Mouse (Mus musculus) spleen, postnatal 0 days (tissue): ENCODE results near the gene Dyrk1b. TPM values are rescaled to one million over a fixed set of nuclear protein-coding genes. Genes with fewer than 3 reads are reported as not detected.

Experiments used
- polyA plus RNA-seq: library from polyadenylated mRNA; unstranded; fragments of >200 nt; fragmentation: Nextera tagmentation; extraction: Ambion mirVana; gene quantifications from 2 replicates; pipeline ENCODE4 v1.2.1, GENCODE M21; 2015

Dyrk1b gene
- polyA plus RNA-seq = 4.2 and 4.5 TPM in 2 replicates

DNA sequence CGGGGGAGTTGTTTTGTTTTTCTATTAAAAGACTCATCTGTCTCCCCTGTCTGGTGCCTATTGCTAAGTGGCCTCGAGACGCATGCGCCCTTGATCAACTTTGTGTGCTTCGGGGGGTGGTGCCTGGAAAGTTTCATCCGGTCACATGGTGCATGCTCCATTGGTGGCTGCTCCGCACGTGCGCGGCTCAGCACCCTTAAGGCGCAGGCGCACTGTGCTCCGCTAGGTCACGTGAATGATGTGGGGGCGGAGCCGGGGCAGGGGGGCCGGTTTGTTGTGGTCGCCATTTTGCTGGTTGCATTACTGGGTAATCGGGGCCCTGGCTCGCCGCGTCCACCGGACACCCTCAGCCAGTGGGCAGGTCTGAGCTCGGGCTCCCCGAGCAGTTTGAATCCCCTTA lies at the start of gene Dyrk1b:
Gene Dyrk1b (plus strand): TSS at position 242 of the 400 bp plus-strand sequence.

DNA sequence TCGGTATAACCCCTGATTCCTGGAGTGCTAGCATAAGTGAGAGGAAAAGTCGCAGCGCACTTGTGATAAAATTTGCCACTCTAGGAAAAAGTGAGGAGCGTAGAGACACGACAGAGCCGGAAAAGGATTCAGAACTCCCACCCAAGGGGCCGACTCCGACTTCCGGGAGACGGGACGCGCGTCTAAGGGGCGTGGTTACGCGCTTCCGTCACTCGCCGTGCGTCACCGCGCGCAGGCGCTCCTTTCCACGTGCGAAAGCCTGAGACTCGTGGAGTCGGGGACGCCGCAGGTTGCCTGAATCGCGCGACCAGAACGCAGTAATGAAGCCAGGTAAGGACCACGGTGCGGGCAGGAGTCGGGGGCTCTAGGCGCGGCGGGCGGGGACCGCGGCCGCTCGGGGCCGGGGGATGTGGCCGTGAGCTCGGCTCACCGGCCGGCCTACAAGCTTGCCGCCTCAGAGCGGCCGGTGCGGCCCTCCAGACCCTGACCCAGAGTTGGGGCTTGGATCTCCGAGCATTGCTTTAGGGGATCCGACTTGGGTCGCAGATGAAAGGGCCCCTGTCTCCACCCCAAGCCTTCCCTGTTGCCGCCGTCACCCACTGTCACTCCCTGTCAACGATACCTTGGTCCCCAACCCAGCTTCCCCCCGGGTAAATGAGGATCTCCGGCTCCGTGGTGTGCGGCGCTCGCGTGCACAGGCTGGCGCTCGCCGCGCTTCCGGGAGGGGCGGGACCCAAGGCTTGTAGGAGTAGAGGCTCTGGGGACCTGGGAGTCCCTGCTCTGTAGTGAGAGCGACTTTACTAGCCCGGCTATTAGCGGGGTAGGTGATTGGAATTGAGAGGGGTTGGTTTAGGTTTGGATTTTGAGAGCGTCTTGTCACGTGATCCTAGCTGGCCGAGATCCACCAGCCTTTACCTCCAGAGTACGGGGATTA lies 9.5 kb upstream of the Dyrk1b start, which contains the start of gene Fbl:
Gene Fbl (plus strand): TSS at position 222 of the 934 bp plus-strand sequence.

Other genes starting within 250 kb of the Dyrk1b start
- 8.2 and 9.0 TPM in 2 replicates for gene Zfp780b, start 200.3 kb upstream of the Dyrk1b start, polyA plus RNA-seq
- 1.5 and 1.6 TPM in 2 replicates for gene Zfp850, start 165.4 kb upstream of the Dyrk1b start, polyA plus RNA-seq
- gene Psmc4, start 129.4 kb upstream of the Dyrk1b start, polyA plus RNA-seq = 130 and 134 TPM in 2 replicates
- 0.07 and 0.08 TPM in 2 replicates for gene Fcgbp, start 108.2 kb upstream of the Dyrk1b start, polyA plus RNA-seq
- 0.02 TPM in 1 of 2 replicates, not detected in the other for gene 9530053A07Rik, start 50.0 kb upstream of the Dyrk1b start, polyA plus RNA-seq
- 115 and 124 TPM in 2 replicates for gene Fbl, start 9.8 kb upstream of the Dyrk1b start, polyA plus RNA-seq
- 1.2 and 1.5 TPM in 2 replicates for gene Eid2, start 88.4 kb downstream of the Dyrk1b start, polyA plus RNA-seq
- 4.4 and 5.9 TPM in 2 replicates for gene Eid2b, start 98.3 kb downstream of the Dyrk1b start, polyA plus RNA-seq
- 0.15 TPM in 1 of 2 replicates, not detected in the other for gene Selenov, start 111.7 kb downstream of the Dyrk1b start, polyA plus RNA-seq
- gene Dll3, start 122.8 kb downstream of the Dyrk1b start, polyA plus RNA-seq = not detected in 2 replicates
- 85.5 and 94.2 TPM in 2 replicates for gene Timm50, start 132.6 kb downstream of the Dyrk1b start, polyA plus RNA-seq
- 30.5 and 35.4 TPM in 2 replicates for gene Supt5, start 159.3 kb downstream of the Dyrk1b start, polyA plus RNA-seq
- gene Rps16, start 171.2 kb downstream of the Dyrk1b start, polyA plus RNA-seq = 1,177 and 1,190 TPM in 2 replicates
- 18.9 and 22.0 TPM in 2 replicates for gene Plekhg2, start 193.1 kb downstream of the Dyrk1b start, polyA plus RNA-seq
- gene Zfp36, start 200.8 kb downstream of the Dyrk1b start, polyA plus RNA-seq = 14.2 and 15.8 TPM in 2 replicates
- gene Med29, start 213.2 kb downstream of the Dyrk1b start, polyA plus RNA-seq = 21.9 and 23.0 TPM in 2 replicates
- gene Paf1, start 213.5 kb downstream of the Dyrk1b start, polyA plus RNA-seq = 31.6 and 33.8 TPM in 2 replicates